Mouse (Mus musculus): ENCODE data around the gene Hhat. TPM values are rescaled to one million over a fixed set of nuclear protein-coding genes. Genes with fewer than 3 reads are reported as not detected.
A peak's percentile ranks its signal among the peaks of the same experiment; 100 is the strongest.

The Hhat gene
- polyA plus RNA-seq, 1 experiment from 2014 or later, result 4.4 TPM

GRCm38 (mm10) chr1:192796201-192797010 lies 25.4 kb upstream of the Hhat start:
- Histone ChIP-seq H3K36me3 (no peaks in the 10 kb centered on the region), H3K9me3 (no peaks in the 10 kb centered on the region), H3K9ac (peak overlapping the region; percentile 45; the same call in 1 of the 2 replicates), H3K27me3 (no peaks in the 10 kb centered on the region), H3K27ac (replicated peaks) (peak overlapping the region; percentile 78), H3K4me1 (replicated peaks) (peaks cover 33% of the 10 kb centered on the region), H3K4me3 (no peak overlapping the region), H3K4me2 (peak overlapping the region; percentile 26; the same call in 1 of the 2 replicates)
- ATAC-seq (ENCODE audit: low read depth), result peak; percentile 42
- WGBS, result 10% methylated on average over 10 of the region's 21 CpGs

- peaks cover 36% of the 10 kb centered on the region for H3K4me1 ChIP-seq (replicated peaks)
- H3K4me2 ChIP-seq, result no peak overlapping the region
- no peaks in the 10 kb centered on the region for H3K9me3 ChIP-seq
- no peak overlapping the region for H3K4me3 ChIP-seq
- H3K27ac ChIP-seq (replicated peaks), result peak overlapping the region; percentile 78; the same call in 1 of the 2 replicates
- WGBS, result 56% methylated on average over 9 of the region's 9 CpGs
- H3K9ac ChIP-seq, result no peak overlapping the region
- no peaks in the 10 kb centered on the region for H3K27me3 ChIP-seq
- no peaks in the 10 kb centered on the region for H3K36me3 ChIP-seq
- ATAC-seq (ENCODE audit: low read depth), result no peak
Observed at GRCm38 (mm10) chr1:192794957-192795745, 24.1 kb upstream of the Hhat start.

- H3K36me3 ChIP-seq, result no peaks in the 10 kb centered on the region
- peak overlapping the region; percentile 70 for H3K27ac ChIP-seq (replicated peaks)
- H3K4me2 ChIP-seq, result no peak overlapping the region
- no peak overlapping the region for H3K9ac ChIP-seq
- H3K4me1 ChIP-seq (replicated peaks), result peaks cover 24% of the 10 kb centered on the region
- no peak for ATAC-seq (ENCODE audit: low read depth)
- 16% methylated on average over 7 of the region's 7 CpGs for WGBS
- H3K27me3 ChIP-seq, result no peaks in the 10 kb centered on the region
- H3K4me3 ChIP-seq, result no peak overlapping the region
- no peaks in the 10 kb centered on the region for H3K9me3 ChIP-seq
Observed at GRCm38 (mm10) chr1:192791897-192792361, 20.9 kb upstream of the Hhat start.

- Histone ChIP-seq H3K27ac (replicated peaks) (no peak overlapping the region), H3K9me3 (no peaks in the 10 kb centered on the region), H3K4me1 (replicated peaks) (peaks cover 26% of the 10 kb centered on the region), H3K4me2 (no peak overlapping the region), H3K9ac (no peak overlapping the region), H3K36me3 (no peaks in the 10 kb centered on the region), H3K27me3 (no peaks in the 10 kb centered on the region), H3K4me3 (no peak overlapping the region)
- no peak for ATAC-seq (ENCODE audit: low read depth)
- 81% methylated on average over 4 of the region's 4 CpGs for WGBS
Observed at GRCm38 (mm10) chr1:192790442-192790841, 19.4 kb upstream of the Hhat start.

- H3K27ac ChIP-seq (replicated peaks), result no peak overlapping the region
- H3K4me1 ChIP-seq (replicated peaks), result peaks cover 32% of the 10 kb centered on the region
- no peaks in the 10 kb centered on the region for H3K36me3 ChIP-seq
- no peaks in the 10 kb centered on the region for H3K27me3 ChIP-seq
- 83% methylated on average over 11 of the region's 11 CpGs for WGBS
- H3K9me3 ChIP-seq, result no peaks in the 10 kb centered on the region
- H3K4me2 ChIP-seq, result no peak overlapping the region
- H3K9ac ChIP-seq, result no peak overlapping the region
- H3K4me3 ChIP-seq, result no peak overlapping the region
- no peak for ATAC-seq (ENCODE audit: low read depth)
Observed at GRCm38 (mm10) chr1:192789828-192790227, 18.8 kb upstream of the Hhat start.

GRCm38 (mm10) chr1:192789111-192789522 lies 18.1 kb upstream of the Hhat start:
- no peaks in the 10 kb centered on the region for H3K27me3 ChIP-seq
- H3K9me3 ChIP-seq, result no peaks in the 10 kb centered on the region
- no peak overlapping the region for H3K9ac ChIP-seq
- H3K4me1 ChIP-seq (replicated peaks), result peaks cover 35% of the 10 kb centered on the region
- H3K4me3 ChIP-seq, result no peak overlapping the region
- ATAC-seq (ENCODE audit: low read depth), result no peak
- H3K36me3 ChIP-seq, result no peaks in the 10 kb centered on the region
- WGBS, result 73% methylated on average over 10 of the region's 10 CpGs
- H3K4me2 ChIP-seq, result no peak overlapping the region
- peak overlapping the region; percentile 61; the same call in 1 of the 2 replicates for H3K27ac ChIP-seq (replicated peaks)

GRCm38 (mm10) chr1:192786194-192786593 lies 15.2 kb upstream of the Hhat start:
- Histone ChIP-seq H3K27me3 (no peaks in the 10 kb centered on the region), H3K27ac (replicated peaks) (no peak overlapping the region), H3K9me3 (no peaks in the 10 kb centered on the region), H3K4me2 (no peak overlapping the region), H3K9ac (no peak overlapping the region), H3K4me3 (no peak overlapping the region), H3K36me3 (no peaks in the 10 kb centered on the region), H3K4me1 (replicated peaks) (peaks cover 25% of the 10 kb centered on the region)
- 83% methylated on average over 1 of the region's 1 CpGs for WGBS
- ATAC-seq (ENCODE audit: low read depth), result no peak

GRCm38 (mm10) chr1:192785046-192785961 lies 14.3 kb upstream of the Hhat start:
- Histone ChIP-seq H3K4me2 (peak overlapping the region; percentile 6; the same call in 1 of the 2 replicates), H3K27ac (replicated peaks) (peak overlapping the region; percentile 33; the same call in 1 of the 2 replicates), H3K9ac (no peak overlapping the region), H3K27me3 (no peaks in the 10 kb centered on the region), H3K4me1 (replicated peaks) (peaks cover 25% of the 10 kb centered on the region), H3K4me3 (no peak overlapping the region), H3K36me3 (no peaks in the 10 kb centered on the region), H3K9me3 (no peaks in the 10 kb centered on the region)
- WGBS, result 45% methylated on average over 17 of the region's 17 CpGs
- peak; percentile 54; the same call in 1 of the 2 replicates for ATAC-seq (ENCODE audit: low read depth)

GRCm38 (mm10) chr1:192784374-192784773 lies 13.4 kb upstream of the Hhat start:
- 27% methylated on average over 4 of the region's 4 CpGs for WGBS
- no peak overlapping the region for H3K27ac ChIP-seq (replicated peaks)
- no peaks in the 10 kb centered on the region for H3K36me3 ChIP-seq
- H3K4me1 ChIP-seq (replicated peaks), result peaks cover 25% of the 10 kb centered on the region
- H3K27me3 ChIP-seq, result no peaks in the 10 kb centered on the region
- H3K4me2 ChIP-seq, result no peak overlapping the region
- no peaks in the 10 kb centered on the region for H3K9me3 ChIP-seq
- no peak overlapping the region for H3K9ac ChIP-seq
- ATAC-seq (ENCODE audit: low read depth), result peak; percentile 85
- no peak overlapping the region for H3K4me3 ChIP-seq

- H3K9ac ChIP-seq, result no peak overlapping the region
- H3K4me2 ChIP-seq, result no peak overlapping the region
- no peaks in the 10 kb centered on the region for H3K9me3 ChIP-seq
Observed at GRCm38 (mm10) chr1:192781256-192781655, 10.2 kb upstream of the Hhat start.

GRCm38 (mm10) chr1:192778869-192779514 lies 8.0 kb upstream of the Hhat start:
- ATAC-seq (ENCODE audit: low read depth), result no peak
- Histone ChIP-seq H3K4me3 (no peak overlapping the region), H3K9ac (no peak overlapping the region), H3K4me2 (no peak overlapping the region), H3K27me3 (no peaks in the 10 kb centered on the region), H3K9me3 (no peaks in the 10 kb centered on the region), H3K36me3 (no peaks in the 10 kb centered on the region), H3K4me1 (replicated peaks) (peaks cover 5% of the 10 kb centered on the region; the same call in 1 of the 2 replicates), H3K27ac (replicated peaks) (no peak overlapping the region)
- WGBS, result 49% methylated on average over 6 of the region's 6 CpGs

More at GRCm38 (mm10) chr1:192781256-192781655, 10.2 kb upstream of the Hhat start:
- H3K4me3 ChIP-seq, result no peak overlapping the region
- ATAC-seq (ENCODE audit: low read depth), result no peak
- H3K4me1 ChIP-seq (replicated peaks), result peaks cover 18% of the 10 kb centered on the region
- no peaks in the 10 kb centered on the region for H3K36me3 ChIP-seq
- no peaks in the 10 kb centered on the region for H3K27me3 ChIP-seq
- no peak overlapping the region for H3K27ac ChIP-seq (replicated peaks)
